Mouse (Mus musculus) testis, adult 10 weeks (tissue): ENCODE results near the gene Hira. TPM values are rescaled to one million over a fixed set of nuclear protein-coding genes. Genes with fewer than 3 reads are reported as not detected.

Experiments used
- polyA plus RNA-seq: library from polyadenylated mRNA; stranded (reverse); fragments of 350-450 nt; fragmentation: Illumina TruSeq; extraction: RNeasy Lipid Tissue Mini Kit (QIAGEN cat#74804); gene quantifications from one replicate; pipeline ENCODE4 v1.2.3, GENCODE M21; 2014; ENCODE audit warnings: low read depth, low replicate concordance

Gene Hira
- polyA plus RNA-seq: 9.0 TPM

DNA sequence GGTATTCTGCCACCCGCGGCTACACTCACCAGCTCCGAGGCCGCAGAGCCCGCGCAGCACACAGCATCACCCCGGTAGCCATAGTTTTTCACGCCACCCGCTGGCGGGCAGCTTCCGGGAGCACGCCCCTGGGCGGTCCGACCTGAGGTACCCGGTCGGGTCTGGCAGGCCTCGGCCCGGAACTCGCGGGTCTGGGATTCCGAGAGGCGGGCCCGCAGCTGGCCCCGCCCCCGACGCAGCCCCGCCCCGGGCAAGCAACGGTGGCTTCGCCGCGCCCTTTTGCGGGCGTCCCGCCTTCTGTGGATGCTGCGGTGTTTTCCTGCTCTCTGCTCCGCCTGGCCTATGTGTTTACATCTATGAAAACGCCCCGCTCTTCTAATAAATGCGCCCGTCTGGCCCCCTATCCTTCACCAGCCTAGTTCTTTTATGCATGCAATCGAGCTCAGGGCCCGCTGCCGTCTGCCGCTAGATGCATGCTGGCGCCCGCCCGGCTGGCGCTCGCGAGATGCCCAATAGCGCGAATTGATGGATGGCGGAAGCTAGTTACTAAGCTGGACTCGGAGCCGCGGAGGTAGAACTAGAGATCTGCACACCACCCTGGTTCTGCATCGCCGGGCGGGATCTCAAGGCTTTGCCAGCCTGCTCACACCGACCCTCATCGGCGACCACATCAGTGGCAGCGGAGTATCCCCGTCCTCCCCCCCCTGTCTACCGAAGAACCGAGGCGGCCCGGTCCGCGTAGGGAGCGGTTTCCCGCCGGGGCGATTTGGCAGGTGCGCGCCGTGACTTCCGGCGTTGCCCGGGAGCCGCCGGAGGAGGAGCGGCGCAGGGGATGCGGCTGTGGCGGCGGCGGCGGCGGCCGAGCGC is at the start of gene Hira, which contains the start of gene Mrpl40:
TSS of gene Hira (plus strand) at position 596 of the 867 bp plus-strand sequence.
TSS of gene Mrpl40 (minus strand) at position 421 of the 867 bp plus-strand sequence.

DNA sequence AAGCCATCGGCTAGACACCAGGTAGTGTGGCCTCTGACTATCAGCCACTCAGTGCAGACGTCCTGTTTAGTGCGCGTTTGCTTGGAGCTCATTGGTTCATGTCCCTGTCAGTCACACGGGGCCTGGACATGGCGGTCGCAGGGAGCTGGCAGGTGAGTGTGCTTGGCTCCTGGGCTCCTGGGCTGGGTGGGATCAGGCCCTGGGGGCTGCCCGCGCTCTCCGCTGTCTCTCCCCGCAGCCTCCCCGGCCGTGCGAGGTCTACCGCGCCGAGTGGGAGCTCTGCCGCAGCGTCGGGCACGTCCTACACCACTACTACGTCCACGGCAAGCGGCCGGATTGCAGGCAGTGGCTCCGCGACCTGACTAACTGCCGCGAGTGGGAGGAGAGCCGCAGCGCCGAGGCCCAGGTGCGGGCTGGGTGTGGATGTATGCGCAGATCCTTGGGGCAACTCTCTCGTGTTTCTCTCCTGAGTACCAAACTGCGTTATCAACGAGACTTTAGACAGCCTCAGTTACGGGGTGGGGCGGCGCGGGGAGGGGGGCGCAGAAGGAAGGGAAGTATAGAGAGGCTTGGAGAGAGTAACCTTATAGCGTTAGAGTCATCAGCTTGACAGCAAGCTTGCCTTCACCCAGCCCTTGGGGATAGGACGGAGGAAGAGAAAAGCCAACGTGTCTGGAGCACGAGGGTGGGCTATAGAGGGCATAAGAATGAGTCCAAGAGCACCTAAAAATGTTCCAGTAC is 40.2 kb upstream of the Hira start, which contains the start of the genes 2510002D24Rik and Gm28539:
TSS of gene 2510002D24Rik (plus strand) at position 111 of the 741 bp plus-strand sequence.
TSS of gene Gm28539 (plus strand) at position 117 of the 741 bp plus-strand sequence.

Other genes with a start within 250 kb of the Hira start
- 3.5 TPM for gene Sept5, start 247.1 kb upstream of the Hira start, polyA plus RNA-seq
- 0.14 TPM for gene Cldn5, start 100.2 kb upstream of the Hira start, polyA plus RNA-seq
- 206 TPM for gene Ufd1, start 65.3 kb upstream of the Hira start, polyA plus RNA-seq
- gene Cdc45, start 65.0 kb upstream of the Hira start, polyA plus RNA-seq: 14.3 TPM
- 2.0 TPM for gene 2510002D24Rik, start 40.5 kb upstream of the Hira start, polyA plus RNA-seq
- gene Gm28539, start 40.5 kb upstream of the Hira start, polyA plus RNA-seq: not detected
- gene Mrpl40, start 175 bp upstream of the Hira start, polyA plus RNA-seq: 52.6 TPM